Mouse (Mus musculus) MEL (cell line): ENCODE measurements at regions not wholly inside any gene's neighbourhood (a gene's known extent, or its start where the extent isn't known, plus 50 kb on each side); places are given as distances from the start of the nearest gene placed in this dataset.

Experiments
- DNase-seq: peaks from one replicate; pipeline ENCODE4 v3.0.0; 2011; ENCODE audit warnings: low read depth, low spot score
- H3K27ac ChIP-seq: 2 replicates; pipeline ENCODE4 v1.5.1; 2012; ENCODE audit warnings: low read depth, mild to moderate bottlenecking, control low read depth, low read length, moderate library complexity; ENCODE audit not compliant: control insufficient read depth
- H3K27me3 ChIP-seq, 2 experiments: fragments of 150-350 bp in 1 of 2; sonication (generic) in 1 of 2; 2 replicates each; pipeline ENCODE4 v1.6.1; 2012; ENCODE audit warnings: low read length in 2 of 2, mild to moderate bottlenecking in 2 of 2, improper control_type of control experiment in 1 of 2, moderate library complexity in 1 of 2; ENCODE audit not compliant: insufficient read depth in 2 of 2, control insufficient read depth in 1 of 2
- H3K36me3 ChIP-seq, 2 experiments: 2 replicates each; pipeline ENCODE4 v1.6.1; 2012 to 2014; ENCODE audit warnings: low read length in 2 of 2, improper control_type of control experiment in 1 of 2, inconsistent platforms in 1 of 2, mild to moderate bottlenecking in 1 of 2; ENCODE audit not compliant: insufficient read depth in 2 of 2, control insufficient read depth in 1 of 2
- H3K4me1 ChIP-seq, 2 experiments: fragments of 150-350 bp in 1 of 2; sonication (generic) in 1 of 2; 2 replicates each; pipeline ENCODE4 v1.6.1; 2012; ENCODE audit warnings: low read length in 2 of 2, improper control_type of control experiment in 1 of 2, mild to moderate bottlenecking in 1 of 2; ENCODE audit not compliant: insufficient read depth in 2 of 2, control insufficient read depth in 1 of 2
- H3K4me3 ChIP-seq, 2 experiments: fragments of 150-350 bp in 1 of 2; sonication (generic) in 1 of 2; 2 replicates each; pipeline ENCODE4 v1.5.1; 2012; ENCODE audit warnings: low read depth in 2 of 2, low read length in 2 of 2, mild to moderate bottlenecking in 2 of 2, moderate library complexity in 2 of 2, control low read depth in 1 of 2, improper control_type of control experiment in 1 of 2; ENCODE audit not compliant: control insufficient read depth in 1 of 2, insufficient read depth in 1 of 2
- H3K79me2 ChIP-seq: 2 replicates; pipeline ENCODE4 v1.6.1; 2012; ENCODE audit warnings: mild to moderate bottlenecking, low read length, moderate library complexity; ENCODE audit not compliant: control insufficient read depth, poor library complexity, insufficient read depth
- H3K9ac ChIP-seq: 2 replicates; pipeline ENCODE4 v1.6.1; 2012; ENCODE audit warnings: low read depth, mild to moderate bottlenecking, control low read depth, low read length, moderate library complexity; ENCODE audit not compliant: control insufficient read depth, poor library complexity, severe bottlenecking
- H3K9me3 ChIP-seq: fragments of 150-350 bp; sonication (generic); replicated peaks from 2 replicates; pipeline ENCODE4 v1.6.1; 2012; ENCODE audit warnings: mild to moderate bottlenecking, low read length, improper control_type of control experiment, moderate library complexity; ENCODE audit not compliant: insufficient read depth
- BHLHE40 ChIP-seq: IDR thresholded peaks from 2 replicates; pipeline ENCODE4 v1.6.1; 2012; ENCODE audit warnings: low read depth, mild to moderate bottlenecking, inconsistent platforms, low read length, improper control_type of control experiment, borderline replicate concordance
- CHD1 ChIP-seq: IDR thresholded peaks from 2 replicates; pipeline ENCODE4 v1.6.1; 2012; ENCODE audit warnings: low read depth, mild to moderate bottlenecking, inconsistent platforms, low read length, improper control_type of control experiment
- CHD2 ChIP-seq: IDR thresholded peaks from 2 replicates; pipeline ENCODE4 v1.6.1; 2011; ENCODE audit warnings: low read length, improper control_type of control experiment
- ELF1 ChIP-seq: IDR thresholded peaks from 2 replicates; pipeline ENCODE4 v1.6.1; 2014; ENCODE audit warnings: low read depth, mild to moderate bottlenecking, inconsistent platforms, low read length, improper control_type of control experiment, moderate library complexity
- HCFC1 ChIP-seq: IDR thresholded peaks from 2 replicates; pipeline ENCODE4 v1.6.1; 2012; ENCODE audit warnings: low read depth, mild to moderate bottlenecking, inconsistent platforms, low read length, improper control_type of control experiment, moderate library complexity
- MAFK ChIP-seq: IDR thresholded peaks from 2 replicates; pipeline ENCODE4 v1.6.1; 2011; ENCODE audit warnings: low read depth, mild to moderate bottlenecking, low read length, improper control_type of control experiment, borderline replicate concordance
- MAX ChIP-seq: IDR thresholded peaks from 2 replicates; pipeline ENCODE4 v1.6.1; 2011; ENCODE audit warnings: low read length, improper control_type of control experiment
- MYC ChIP-seq: IDR thresholded peaks from 2 replicates; pipeline ENCODE4 v1.6.1; 2011; ENCODE audit warnings: low read depth, mild to moderate bottlenecking, low read length, improper control_type of control experiment, moderate library complexity
- NELFE ChIP-seq: IDR thresholded peaks from 2 replicates; pipeline ENCODE4 v1.6.1; 2011; ENCODE audit warnings: low read depth, low read length, improper control_type of control experiment
- NRF1 ChIP-seq: IDR thresholded peaks from 2 replicates; pipeline ENCODE4 v1.6.1; 2014; ENCODE audit warnings: low read depth, mild to moderate bottlenecking, inconsistent platforms, low read length, improper control_type of control experiment, moderate library complexity; ENCODE audit not compliant: poor library complexity, insufficient read depth, severe bottlenecking
- POLR2A ChIP-seq, 2 experiments: IDR thresholded peaks; 2 replicates each; pipeline ENCODE4 v1.6.1; 2011 to 2012; ENCODE audit warnings: low read length in 2 of 2, mild to moderate bottlenecking in 2 of 2, control low read depth in 1 of 2, improper control_type of control experiment in 1 of 2, low read depth in 1 of 2, moderate library complexity in 1 of 2; ENCODE audit not compliant: control insufficient read depth in 1 of 2, insufficient read depth in 1 of 2, poor library complexity in 1 of 2
- POLR2AphosphoS5 ChIP-seq: IDR thresholded peaks from 2 replicates; pipeline ENCODE4 v1.6.1; 2012; ENCODE audit warnings: low read depth, borderline replicate concordance, mild to moderate bottlenecking, inconsistent platforms, low read length, moderate library complexity, mixed read lengths
- RCOR1 ChIP-seq: IDR thresholded peaks from 2 replicates; pipeline ENCODE4 v1.6.1; 2012; ENCODE audit warnings: low read depth, mild to moderate bottlenecking, inconsistent platforms, low read length, improper control_type of control experiment
- SIN3A ChIP-seq: IDR thresholded peaks from 2 replicates; pipeline ENCODE4 v1.6.1; 2012; ENCODE audit warnings: low read length, improper control_type of control experiment, inconsistent platforms
- SMC3 ChIP-seq: IDR thresholded peaks from 2 replicates; pipeline ENCODE4 v1.6.1; 2011; ENCODE audit warnings: low read depth, low read length, improper control_type of control experiment
- TBP ChIP-seq: IDR thresholded peaks from 2 replicates; pipeline ENCODE4 v1.8.0; 2011; ENCODE audit warnings: low read depth, low read length, improper control_type of control experiment
- TCF12 ChIP-seq: IDR thresholded peaks from 2 replicates; pipeline ENCODE4 v1.6.1; 2014; ENCODE audit warnings: low read depth, mild to moderate bottlenecking, inconsistent platforms, low read length, improper control_type of control experiment, moderate library complexity
- USF1 ChIP-seq: IDR thresholded peaks from 2 replicates; pipeline ENCODE4 v1.6.1; 2014; ENCODE audit warnings: low read depth, mild to moderate bottlenecking, inconsistent platforms, low read length, improper control_type of control experiment, moderate library complexity
- USF2 ChIP-seq, 2 experiments: IDR thresholded peaks; 2 replicates each; pipeline ENCODE4 v1.6.1; 2011 to 2012; ENCODE audit warnings: improper control_type of control experiment in 2 of 2, low read length in 2 of 2, borderline replicate concordance in 1 of 2, inconsistent platforms in 1 of 2, low read depth in 1 of 2, mild to moderate bottlenecking in 1 of 2; ENCODE audit not compliant: insufficient read depth in 1 of 2
- ZC3H11A ChIP-seq: IDR thresholded peaks from 2 replicates; pipeline ENCODE4 v1.6.1; 2012; ENCODE audit warnings: low read depth, mild to moderate bottlenecking, inconsistent platforms, low read length, improper control_type of control experiment
- ZKSCAN1 ChIP-seq: IDR thresholded peaks from 2 replicates; pipeline ENCODE4 v1.6.1; 2012; ENCODE audit warnings: low read depth, mild to moderate bottlenecking, inconsistent platforms, low read length, improper control_type of control experiment, moderate library complexity
- ZMIZ1 ChIP-seq: IDR thresholded peaks from 2 replicates; pipeline ENCODE4 v1.6.1; 2012; ENCODE audit warnings: low read depth, mild to moderate bottlenecking, inconsistent platforms, low read length, improper control_type of control experiment, moderate library complexity

DNA sequence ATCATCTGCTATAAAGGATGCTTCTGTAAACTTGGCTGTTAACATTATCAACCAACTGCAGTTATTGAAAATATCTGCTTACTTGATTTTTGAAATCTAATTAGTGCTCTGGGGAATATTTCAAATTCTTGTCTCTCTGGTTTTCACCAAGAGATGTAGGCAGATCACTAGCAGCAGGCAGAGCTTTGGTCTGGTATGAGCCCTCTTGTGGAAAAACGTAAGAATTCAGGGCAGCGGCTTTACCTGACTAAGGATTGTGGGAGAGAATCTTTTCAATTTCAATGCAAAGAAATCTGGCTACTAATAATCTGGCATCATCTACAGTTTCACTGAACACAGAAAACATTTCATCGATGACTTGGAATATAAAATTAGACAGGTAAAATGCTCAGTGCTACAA is 81.2 kb upstream of the Plppr4 start:
- Histone ChIP-seq H3K4me3 (no peak overlapping the region), H3K27me3 (no peaks in the 10 kb centered on the region), H3K36me3 (no peaks in the 10 kb centered on the region), H3K9me3 (no peaks in the 10 kb centered on the region), H3K4me1 (no peaks in the 10 kb centered on the region), H3K27ac (no peak overlapping the region), H3K9ac (no peak overlapping the region), H3K79me2 (no peaks in the 10 kb centered on the region)
- DNase-seq = no peak
- no peak for TF ChIP-seq RCOR1
- TF ChIP-seq NRF1 = no peak
- no peak for TF ChIP-seq HCFC1
- TF ChIP-seq CHD1 = no peak
- TF ChIP-seq USF2 (IDR thresholded peaks at IDR 0.05; ENCODE audit: borderline replicate concordance in 1 of 2, insufficient read depth in 1 of 2, low read depth in 1 of 2, low read length in 2 of 2) = no peak
- TF ChIP-seq POLR2A (IDR thresholded peaks at IDR 0.05; ENCODE audit: control insufficient read depth in 1 of 2, insufficient read depth in 1 of 2, low read depth in 1 of 2, low read length in 2 of 2, poor library complexity in 1 of 2) = no peak
- no peak for TF ChIP-seq SIN3A
- TF ChIP-seq TCF12 = no peak
- TF ChIP-seq ZMIZ1 = no peak
- no peak for TF ChIP-seq USF1
- no peak for TF ChIP-seq ELF1
- TF ChIP-seq TBP = no peak
- no peak for TF ChIP-seq POLR2AphosphoS5
- no peak for TF ChIP-seq ZKSCAN1
- TF ChIP-seq MAFK = no peak
- no peak for TF ChIP-seq MAX
- TF ChIP-seq ZC3H11A = no peak
- TF ChIP-seq MYC = no peak
- TF ChIP-seq NELFE = no peak
- TF ChIP-seq CHD2 = no peak

DNA sequence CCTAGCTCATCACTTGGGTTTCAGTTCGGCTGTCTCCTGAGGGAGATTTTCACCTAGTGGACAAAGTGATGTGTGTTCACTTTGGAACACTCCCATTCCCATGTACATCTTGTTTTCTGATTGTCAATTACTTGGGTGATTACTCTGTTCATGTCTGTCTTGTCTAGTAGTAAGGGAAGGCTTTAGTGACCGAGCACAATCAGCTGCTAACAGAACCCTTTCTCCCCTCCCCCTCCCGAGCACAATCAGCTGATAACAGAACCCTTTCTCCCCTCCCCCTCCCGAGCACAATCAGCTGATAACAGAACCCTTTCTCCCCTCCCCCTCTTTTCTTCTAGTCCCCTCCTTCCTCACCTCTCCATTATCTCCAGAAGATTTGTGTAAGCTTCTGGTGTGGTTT is 79.6 kb upstream of the Plppr4 start:
- no peaks in the 10 kb centered on the region for H3K4me1 ChIP-seq
- no peak for DNase-seq
- no peak overlapping the region for H3K27ac ChIP-seq
- H3K27me3 ChIP-seq = no peaks in the 10 kb centered on the region; a peak in 1 of 4 replicates
- no peak for TF ChIP-seq SMC3
- no peak for TF ChIP-seq USF2 (IDR thresholded peaks at IDR 0.05; ENCODE audit: borderline replicate concordance in 1 of 2, insufficient read depth in 1 of 2, low read depth in 1 of 2, low read length in 2 of 2)
- TF ChIP-seq RCOR1 = no peak
- no peak for TF ChIP-seq BHLHE40
- TF ChIP-seq ZMIZ1 = no peak
- TF ChIP-seq, all 39 proteins: peak for 0
- H3K79me2 ChIP-seq = no peaks in the 10 kb centered on the region
- H3K9me3 ChIP-seq = no peaks in the 10 kb centered on the region
- H3K4me3 ChIP-seq = no peak overlapping the region
- H3K36me3 ChIP-seq = no peaks in the 10 kb centered on the region
- H3K9ac ChIP-seq = no peak overlapping the region
